Mouse (Mus musculus) stomach, postnatal 0 days (tissue): ENCODE measurements at regions not wholly inside any gene's neighbourhood (a gene's known extent, or its start where the extent isn't known, plus 50 kb on each side); places are given as distances from the start of the nearest gene placed in this dataset.

Experiments used
- CTCF ChIP-seq: IDR thresholded peaks from 2 replicates; pipeline ENCODE4 v1.5.1; 2016; ENCODE audit warnings: antibody characterized with exemption, low read depth, mild to moderate bottlenecking, moderate library complexity
- EP300 ChIP-seq: optimal IDR thresholded peaks from 2 replicates; pipeline ENCODE3; 2016; ENCODE audit warnings: antibody characterized with exemption

DNA sequence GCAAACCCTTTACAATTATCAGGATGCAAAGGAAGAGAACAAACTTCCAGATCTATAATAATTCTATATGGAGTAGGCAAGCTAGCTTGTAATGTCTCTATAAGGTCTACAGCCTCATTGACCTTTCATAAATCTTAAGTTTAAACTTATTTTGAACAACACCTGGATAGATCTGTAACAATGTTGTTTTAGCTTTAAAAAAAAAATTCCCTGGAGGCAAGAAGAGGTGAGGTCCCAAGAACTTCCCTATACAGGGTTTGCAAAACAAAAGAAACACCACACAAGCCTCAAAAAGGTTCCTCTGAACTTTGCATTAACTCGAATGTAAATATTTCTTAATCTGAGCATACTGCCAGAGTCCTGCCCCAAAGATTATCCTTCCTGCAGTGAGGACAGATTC, 6685.3 kb upstream of the Gm7489 start:
- TF ChIP-seq CTCF (no peak), EP300 (no peak)
